Mouse (Mus musculus) stomach, postnatal 0 days (tissue): ENCODE measurements around the gene Thbs4. TPM values are rescaled to one million over a fixed set of nuclear protein-coding genes. Genes with fewer than 3 reads are reported as not detected.

Experiments
- ATAC-seq: fragments of 200-750 bp; cut with Nextera tagmentation; 2 replicates; pipeline ENCODE4 v1.8.0; 2017; ENCODE audit not compliant: low FRiP score, low TSS enrichment
- DNase-seq: peaks from one replicate; pipeline ENCODE4 v3.0.0-alpha.2; 2016; ENCODE audit warnings: low spot score
- H3K27ac ChIP-seq: fragments of 300-500 bp; sonication (generic); replicated peaks from 2 replicates; pipeline ENCODE4 v1.5.1; 2014; ENCODE audit warnings: mild to moderate bottlenecking, control low read depth
- H3K27me3 ChIP-seq: fragments of 300-500 bp; sonication (generic); 2 replicates; pipeline ENCODE4 v1.6.1; 2014; ENCODE audit warnings: low read length; ENCODE audit not compliant: control insufficient read depth, insufficient read depth
- H3K36me3 ChIP-seq: fragments of 300-500 bp; sonication (generic); 2 replicates; pipeline ENCODE4 v1.6.1; 2014; ENCODE audit warnings: low read length, mixed read lengths; ENCODE audit not compliant: control insufficient read depth, insufficient read depth
- H3K4me1 ChIP-seq: fragments of 300-500 bp; sonication (generic); replicated peaks from 2 replicates; pipeline ENCODE4 v1.6.1; 2014; ENCODE audit warnings: antibody characterized with exemption; ENCODE audit not compliant: control insufficient read depth, insufficient read depth
- H3K4me2 ChIP-seq: fragments of 300-500 bp; sonication (generic); replicated peaks from 2 replicates; pipeline ENCODE4 v1.6.1; 2014; ENCODE audit warnings: low read depth, mild to moderate bottlenecking, control low read depth, moderate library complexity
- H3K4me3 ChIP-seq: fragments of 300-500 bp; sonication (generic); 2 replicates; pipeline ENCODE4 v1.5.1; 2014; ENCODE audit warnings: low read depth, low read length, control low read depth
- H3K9ac ChIP-seq: fragments of 300-500 bp; sonication (generic); 2 replicates; pipeline ENCODE4 v1.6.1; 2014; ENCODE audit warnings: mild to moderate bottlenecking, low read length, control low read depth, mixed read lengths
- H3K9me3 ChIP-seq: fragments of 300-500 bp; sonication (generic); 2 replicates; pipeline ENCODE4 v1.6.1; 2016; ENCODE audit warnings: low read length; ENCODE audit not compliant: control insufficient read depth
- CTCF ChIP-seq: IDR thresholded peaks from 2 replicates; pipeline ENCODE4 v1.5.1; 2016; ENCODE audit warnings: antibody characterized with exemption, low read depth, mild to moderate bottlenecking, moderate library complexity
- EP300 ChIP-seq: optimal IDR thresholded peaks from 2 replicates; pipeline ENCODE3; 2016; ENCODE audit warnings: antibody characterized with exemption
- WGBS: fragments of 180-500 bp; shearing (Covaris S2); extraction: QIAGEN DNeasy Blood & Tissue Kit; methylation state at CpG from one replicate; pipeline ENCODE4 v1.1.7; 2014; 5-methylcytosine and 5-hydroxymethylcytosine counted together
- polyA plus RNA-seq: library from polyadenylated mRNA; unstranded; fragments of >200 nt; fragmentation: Nextera tagmentation; extraction: Ambion mirVana; gene quantifications from 2 replicates; pipeline ENCODE4 v1.2.1, GENCODE M21; 2015

The Thbs4 gene
- polyA plus RNA-seq, 1 experiment from 2014 or later = 0.72 TPM

DNA sequence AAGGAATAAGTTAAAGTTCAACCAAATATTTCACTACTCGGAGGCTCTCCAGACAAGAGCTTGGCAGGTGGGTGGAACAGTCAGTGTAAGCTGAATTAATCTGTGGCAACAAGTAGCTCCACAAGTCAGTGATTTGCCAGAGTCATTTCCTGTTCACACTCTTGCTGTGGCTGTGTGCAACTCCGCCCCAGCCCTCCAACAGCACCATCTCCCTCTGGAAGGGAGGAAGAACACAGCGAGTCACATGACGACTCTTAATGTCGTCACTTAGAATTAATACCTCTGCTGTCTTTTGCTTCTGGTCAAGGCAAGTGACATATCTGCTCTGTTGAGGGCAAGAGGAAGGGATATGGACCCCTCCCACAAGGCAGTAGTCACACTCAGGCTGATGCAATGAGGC, 72.2 kb downstream of the Thbs4 start:
- H3K4me2 ChIP-seq = no peak overlapping the region
- TF ChIP-seq EP300 (no peak), CTCF (no peak)
- no peaks in the 10 kb centered on the region for H3K4me1 ChIP-seq
- H3K9ac ChIP-seq = no peak overlapping the region
- ATAC-seq (no peak), DNase-seq (peak; percentile 15)
- H3K4me3 ChIP-seq = no peak overlapping the region
- no peak overlapping the region for H3K27ac ChIP-seq
- 55% methylated on average over 5 of the region's 5 CpGs for WGBS
- no peaks in the 10 kb centered on the region for H3K27me3 ChIP-seq
- H3K36me3 ChIP-seq = no peaks in the 10 kb centered on the region
- H3K9me3 ChIP-seq = no peaks in the 10 kb centered on the region

- WGBS = 64% methylated on average over 4 of the region's 4 CpGs
Observed at GRCm38 (mm10) chr13:92721006-92721405, 73.6 kb downstream of the Thbs4 start.

GRCm38 (mm10) chr13:92717851-92718665, 76.6 kb downstream of the Thbs4 start:
- no peak for ATAC-seq
- no peak overlapping the region for H3K9ac ChIP-seq
- WGBS = 92% methylated on average over 3 of the region's 3 CpGs
- H3K9me3 ChIP-seq = no peaks in the 10 kb centered on the region
- no peaks in the 10 kb centered on the region for H3K36me3 ChIP-seq
- no peak overlapping the region for H3K27ac ChIP-seq
- peak; percentile 2 for DNase-seq
- H3K27me3 ChIP-seq = no peaks in the 10 kb centered on the region
- TF ChIP-seq CTCF (no peak), EP300 (no peak)
- no peak overlapping the region for H3K4me2 ChIP-seq
- no peaks in the 10 kb centered on the region for H3K4me1 ChIP-seq
- H3K4me3 ChIP-seq = no peak overlapping the region

More at GRCm38 (mm10) chr13:92721006-92721405, 73.6 kb downstream of the Thbs4 start:
- Histone ChIP-seq H3K36me3 (no peaks in the 10 kb centered on the region), H3K27me3 (no peaks in the 10 kb centered on the region), H3K4me3 (no peak overlapping the region), H3K4me1 (no peaks in the 10 kb centered on the region), H3K9me3 (no peaks in the 10 kb centered on the region), H3K27ac (no peak overlapping the region), H3K9ac (no peak overlapping the region), H3K4me2 (no peak overlapping the region)
- TF ChIP-seq CTCF = no peak
- TF ChIP-seq EP300 = no peak
- DNase-seq (peak; percentile 11), ATAC-seq (no peak)

- ATAC-seq = no peak
- DNase-seq = peak; percentile 4
- no peak overlapping the region for H3K4me3 ChIP-seq
- H3K27ac ChIP-seq = no peak overlapping the region
- H3K36me3 ChIP-seq = 0 out of 2 replicates have a peak, but pooled peaks cover 6% of the 10 kb centered on the region
- no peak for TF ChIP-seq CTCF
- TF ChIP-seq EP300 = no peak
- H3K4me1 ChIP-seq = no peaks in the 10 kb centered on the region
- no peaks in the 10 kb centered on the region for H3K9me3 ChIP-seq
- WGBS = 89% methylated on average over 4 of the region's 4 CpGs
- no peak overlapping the region for H3K9ac ChIP-seq
- no peaks in the 10 kb centered on the region for H3K27me3 ChIP-seq
- no peak overlapping the region for H3K4me2 ChIP-seq
Observed at GRCm38 (mm10) chr13:92712619-92713018, 82.0 kb downstream of the Thbs4 start.

DNA sequence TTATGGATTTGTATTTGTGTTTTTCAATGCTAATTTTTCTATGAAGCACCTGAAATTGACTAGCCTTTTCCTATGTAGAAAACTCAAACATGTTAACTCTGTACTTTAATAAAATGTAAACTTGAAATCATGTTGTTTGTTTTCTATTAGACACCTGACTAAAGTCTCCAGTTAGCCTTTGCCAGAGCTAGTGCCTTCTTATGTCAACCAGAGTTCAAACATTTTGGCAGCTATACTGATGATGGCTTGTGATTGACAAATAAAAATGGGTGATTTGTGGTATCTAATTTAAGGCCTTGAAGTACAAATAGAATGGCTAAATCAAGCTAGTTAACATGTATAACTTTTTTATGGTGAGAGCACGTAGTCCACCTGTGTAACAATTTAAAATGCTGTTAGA, 82.8 kb downstream of the Thbs4 start:
- no peak overlapping the region for H3K27ac ChIP-seq
- no peak for TF ChIP-seq EP300
- TF ChIP-seq CTCF = no peak
- no peak for DNase-seq
- no peak overlapping the region for H3K4me2 ChIP-seq
- no peak overlapping the region for H3K4me3 ChIP-seq
- no peaks in the 10 kb centered on the region for H3K27me3 ChIP-seq
- H3K4me1 ChIP-seq = no peaks in the 10 kb centered on the region
- no peak overlapping the region for H3K9ac ChIP-seq
- H3K36me3 ChIP-seq = 0 out of 2 replicates have a peak, but pooled peaks cover 8% of the 10 kb centered on the region
- H3K9me3 ChIP-seq = no peaks in the 10 kb centered on the region
- no peak for ATAC-seq
- WGBS = 98% methylated on average over 1 of the region's 1 CpGs

GRCm38 (mm10) chr13:92710361-92710760, 84.3 kb downstream of the Thbs4 start:
- no peak for ATAC-seq
- 70% methylated on average over 1 of the region's 1 CpGs for WGBS
- H3K4me2 ChIP-seq = no peak overlapping the region

More at GRCm38 (mm10) chr13:92710361-92710760, 84.3 kb downstream of the Thbs4 start:
- Histone ChIP-seq H3K9ac (no peak overlapping the region), H3K27me3 (no peaks in the 10 kb centered on the region), H3K4me3 (no peak overlapping the region), H3K27ac (no peak overlapping the region), H3K9me3 (no peaks in the 10 kb centered on the region), H3K36me3 (0 out of 2 replicates have a peak, but pooled peaks cover 8% of the 10 kb centered on the region), H3K4me1 (no peaks in the 10 kb centered on the region)
- TF ChIP-seq CTCF (no peak), EP300 (no peak)
- peak; percentile 2 for DNase-seq
